Comparison of ENCODE assay signal across 8 mouse cellular contexts in the genomic region with DNA sequence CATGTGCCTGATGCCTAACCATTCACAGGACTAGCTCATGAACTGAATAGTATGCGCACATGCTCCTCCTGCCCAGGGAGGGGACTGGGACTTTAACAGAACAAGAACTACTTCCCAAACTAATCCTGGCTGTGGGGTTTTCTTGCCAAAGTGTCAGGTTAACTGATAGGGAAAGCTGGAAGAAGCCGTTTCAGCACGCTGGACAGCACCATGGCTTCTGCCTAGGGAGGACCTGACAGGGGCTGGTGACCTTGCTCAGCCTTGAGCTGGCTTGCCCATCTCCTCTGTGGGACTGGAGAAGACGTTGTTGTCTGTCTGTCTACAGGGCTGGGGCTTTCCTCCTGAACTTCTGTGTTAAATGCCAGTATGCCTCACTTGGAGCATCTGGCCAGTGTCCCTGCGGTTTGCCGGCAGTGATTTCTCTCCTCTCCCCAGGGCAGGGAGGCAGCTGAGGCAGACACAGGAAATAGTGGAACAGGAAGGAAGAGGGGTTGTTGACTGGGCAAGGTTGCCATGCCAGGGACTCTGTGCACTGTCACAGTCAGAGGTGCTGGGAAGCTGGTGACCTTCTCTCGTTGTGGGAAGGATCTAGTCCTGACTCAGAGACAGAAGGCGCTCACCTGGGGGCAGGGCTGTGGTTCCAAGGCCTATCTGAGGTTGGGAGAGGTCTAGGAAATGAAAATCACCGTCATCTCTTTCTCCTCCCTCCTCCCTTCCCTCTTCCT.
A peak's percentile ranks its signal among the peaks of the same experiment; 100 is the strongest.
DNase-seq lines count a peak whose midpoint lies in the region; ATAC-seq and TF ChIP-seq lines count a peak whose summit lies in the region.

No protein-coding gene starts in this region.

- no peak overlapping the region for H3K4me2 ChIP-seq in intestine, embryonic 16.5 days (ENCODE audit: low read depth, low read length)

- no peaks in the 10 kb centered on the region for H3K4me1 ChIP-seq in ES-E14 (ENCODE audit: control insufficient read depth in 2 of 2, insufficient read depth in 2 of 2, low read length in 2 of 2, poor library complexity in 1 of 2)
- no peaks in the 10 kb centered on the region for H3K4me1 ChIP-seq in intestine, embryonic 16.5 days (ENCODE audit: control insufficient read depth, insufficient read depth, low read length)

- WGBS in intestine, embryonic 16.5 days, result 47% methylated on average over 9 of the region's 9 CpGs

- in situ Hi-C loops in ES-E14 (cut with MboI; ENCODE audit: low sequenced_read_pairs in 2 of 2, unreplicated experiment in 2 of 2), result no loop called here

- H3K27ac ChIP-seq in ES-E14 (ENCODE audit: insufficient read depth, low read depth, low read length, poor library complexity, severe bottlenecking), result no peak overlapping the region
- no peak overlapping the region for H3K27ac ChIP-seq in intestine, embryonic 16.5 days (ENCODE audit: low read length)

- intact Hi-C loops in heart, postnatal 25 days (cut with DNase I), result no loop called here
- intact Hi-C loops in heart, postnatal 36 days (cut with DNase I), result no loop called here

- no peak overlapping the region for H3K9ac ChIP-seq in ES-E14 (ENCODE audit: insufficient read depth, low read depth, low read length, poor library complexity, severe bottlenecking)
- H3K9ac ChIP-seq in intestine, embryonic 16.5 days (ENCODE audit: low read depth, low read length), result no peak overlapping the region

- no peaks in the 10 kb centered on the region for H3K27me3 ChIP-seq in intestine, embryonic 16.5 days (replicated peaks; ENCODE audit: control insufficient read depth, insufficient read depth, low read length)

- H3K4me3 ChIP-seq in ES-E14 (ENCODE audit: insufficient read depth in 1 of 2, low read depth in 1 of 2, low read length in 2 of 2, poor library complexity in 1 of 2, severe bottlenecking in 1 of 2), result no peak overlapping the region
- no peak overlapping the region for H3K4me3 ChIP-seq in intestine, embryonic 16.5 days (ENCODE audit: low read length)

- H3K36me3 ChIP-seq in ES-E14 (ENCODE audit: control insufficient read depth, insufficient read depth, low read length, poor library complexity, severe bottlenecking), result no peaks in the 10 kb centered on the region
- no peaks in the 10 kb centered on the region for H3K36me3 ChIP-seq in intestine, embryonic 16.5 days (ENCODE audit: control insufficient read depth, insufficient read depth, low read length)

- peak; percentile 36 to 79 for DNase-seq in heart, adult 18-20 months
- DNase-seq in heart, postnatal 25 days (ENCODE audit: low spot score), result no peak
- peak; percentile 62 for DNase-seq in ES-E14 (ENCODE audit: low read depth, low spot score)
- DNase-seq in cerebellum, adult 11-12 months, result peak; percentile 75
- peak; percentile 42 to 68 for DNase-seq in heart, postnatal 36 days
- peak; percentile 5 for DNase-seq in lung, postnatal 25 days (ENCODE audit: low spot score)
- DNase-seq in urinary bladder, adult 2 months (ENCODE audit: low spot score), result peak; percentile 23

- no peak for ATAC-seq in intestine, embryonic 16.5 days

- H3K9me3 ChIP-seq in ES-E14 (ENCODE audit: control insufficient read depth, insufficient read depth, low read depth, low read length), result no peaks in the 10 kb centered on the region
- H3K9me3 ChIP-seq in intestine, embryonic 16.5 days (ENCODE audit: control insufficient read depth, low read length), result no peaks in the 10 kb centered on the region

TF ChIP-seq in ES-E14, 5 proteins besides CTCF, POLR2A, EP300 and RAD21:
- TF ChIP-seq CHD2 (IDR thresholded peaks at IDR 0.05; ENCODE audit: low read depth, low read length) (no peak), ZC3H11A (IDR thresholded peaks at IDR 0.05; ENCODE audit: borderline replicate concordance, low read depth, low read length) (no peak), MAFK (IDR thresholded peaks at IDR 0.05; ENCODE audit: insufficient read depth, low read depth, low read length) (no peak), ZNF384 (IDR thresholded peaks at IDR 0.05; ENCODE audit: low read depth, low read length) (no peak), HCFC1 (IDR thresholded peaks at IDR 0.05; ENCODE audit: borderline replicate concordance, insufficient read depth, low read length) (no peak)
